Mouse (Mus musculus): ENCODE measurements around the gene 1700007K13Rik.

The 1700007K13Rik gene

GRCm38 (mm10) chr2:28415387-28416024 lies 50.6 kb downstream of the 1700007K13Rik start:
- DNase-seq (ENCODE audit: low read depth, low spot score) = no peak

- DNase-seq (ENCODE audit: low read depth, low spot score) = no peak
Measured at GRCm38 (mm10) chr2:28414757-28415137, 51.4 kb downstream of the 1700007K13Rik start.

GRCm38 (mm10) chr2:28414116-28414756 lies 51.9 kb downstream of the 1700007K13Rik start:
- DNase-seq (ENCODE audit: low read depth, low spot score) = no peak

- DNase-seq (ENCODE audit: low read depth, low spot score) = no peak
Measured at GRCm38 (mm10) chr2:28412936-28413335, 53.2 kb downstream of the 1700007K13Rik start.
